Mouse (Mus musculus) monocyte, adult 2 months (primary cell): Measurements from ENCODE around the gene Clrn2.

Experiments used
- DNase-seq, 2 experiments: peaks; one replicate each; pipeline ENCODE4 v3.0.0; 2022; ENCODE audit warnings: low spot score in 2 of 2, low read depth in 1 of 2

Clrn2 gene

GRCm38 (mm10) chr5:45449831-45450716 is 3.5 kb upstream of the Clrn2 start, which contains the start of gene Qdpr:
Qdpr (minus strand) TSS chr5:45450236.
- DNase-seq = peak; percentile 88 to 92

GRCm38 (mm10) chr5:45454456-45454855 is 905 bp downstream of the Clrn2 start:
- no peak for DNase-seq

GRCm38 (mm10) chr5:45472880-45473450 is 19.4 kb downstream of the Clrn2 start:
- no peak for DNase-seq

GRCm38 (mm10) chr5:45473521-45473920 is 20.0 kb downstream of the Clrn2 start:
- no peak for DNase-seq

GRCm38 (mm10) chr5:45474215-45474614 is 20.7 kb downstream of the Clrn2 start:
- no peak for DNase-seq

- DNase-seq = no peak
Observed at GRCm38 (mm10) chr5:45474758-45475157, 21.2 kb downstream of the Clrn2 start.

GRCm38 (mm10) chr5:45475771-45476170 is 22.2 kb downstream of the Clrn2 start:
- no peak for DNase-seq

GRCm38 (mm10) chr5:45476288-45476687 is 22.7 kb downstream of the Clrn2 start:
- no peak for DNase-seq

- no peak for DNase-seq
Observed at GRCm38 (mm10) chr5:45477601-45478000, 24.1 kb downstream of the Clrn2 start.

- no peak for DNase-seq
Observed at GRCm38 (mm10) chr5:45480066-45480465, 26.5 kb downstream of the Clrn2 start.

GRCm38 (mm10) chr5:45481125-45481524 is 27.6 kb downstream of the Clrn2 start:
- DNase-seq = no peak

GRCm38 (mm10) chr5:45482607-45483006 is 29.1 kb downstream of the Clrn2 start:
- DNase-seq = no peak

- DNase-seq = no peak
Observed at GRCm38 (mm10) chr5:45483654-45484053, 30.1 kb downstream of the Clrn2 start.

GRCm38 (mm10) chr5:45491776-45492175 is 38.2 kb downstream of the Clrn2 start:
- no peak for DNase-seq

GRCm38 (mm10) chr5:45493191-45494092 is 39.9 kb downstream of the Clrn2 start, which contains the start of gene Lap3:
Lap3 (plus strand) TSS chr5:45493374.
- peak; percentile 96 to 99 for DNase-seq

GRCm38 (mm10) chr5:45494093-45494755 is 40.7 kb downstream of the Clrn2 start:
- no peak for DNase-seq

GRCm38 (mm10) chr5:45495429-45495975 is 42.0 kb downstream of the Clrn2 start:
- DNase-seq = no peak

- no peak for DNase-seq
Observed at GRCm38 (mm10) chr5:45496042-45496441, 42.5 kb downstream of the Clrn2 start.

GRCm38 (mm10) chr5:45496479-45496878 is 42.9 kb downstream of the Clrn2 start:
- DNase-seq = no peak

- DNase-seq = no peak
Observed at GRCm38 (mm10) chr5:45496930-45497550, 43.5 kb downstream of the Clrn2 start.
